8 mouse cellular contexts compared by ENCODE assay signal in genomic region chr17:70850996-70851991, GRCm38 (mm10). TPM values are rescaled to one million over a fixed set of nuclear protein-coding genes. Genes with fewer than 3 reads are reported as not detected.
A peak's percentile ranks its signal among the peaks of the same experiment; 100 is the strongest.
DNase-seq lines count a peak whose midpoint lies in the region; ATAC-seq and TF ChIP-seq lines count a peak whose summit lies in the region.

No protein-coding gene starts in this region.

- H3K36me3 ChIP-seq in forebrain, postnatal 0 days (ENCODE audit: insufficient read depth): no peaks in the 10 kb centered on the region
- no peaks in the 10 kb centered on the region for H3K36me3 ChIP-seq in hindbrain, embryonic 12.5 days
- H3K36me3 ChIP-seq in limb, embryonic 14.5 days (ENCODE audit: control insufficient read depth, insufficient read depth, low read length): peaks cover 1% of the 10 kb centered on the region; the same call in 1 of the 2 replicates
- H3K36me3 ChIP-seq in midbrain, embryonic 14.5 days (ENCODE audit: control insufficient read depth, insufficient read depth, low read length): no peaks in the 10 kb centered on the region
- 0 out of 2 replicates have a peak, but pooled peaks cover 1% of the 10 kb centered on the region for H3K36me3 ChIP-seq in splenic B cell, adult 2 months (ENCODE audit: control insufficient read depth, insufficient read depth, low read length, poor library complexity, severe bottlenecking)

- TF ChIP-seq POLR2A in limb, embryonic 14.5 days (IDR thresholded peaks at IDR 0.05; ENCODE audit: borderline replicate concordance, extremely low read depth, insufficient read depth, insufficient read length): peak; percentile 72; the same call in 1 of the 2 replicates

- no peak for ATAC-seq in cerebellum, adult (ENCODE audit: insufficient number of reproducible peaks, low FRiP score, low TSS enrichment)
- ATAC-seq in forebrain, postnatal 0 days: peak; percentile 26
- peak; percentile 61 for ATAC-seq in hindbrain, embryonic 12.5 days (ENCODE audit: low FRiP score)
- ATAC-seq in limb, embryonic 14.5 days (ENCODE audit: low FRiP score, low read depth): peak; percentile 68
- peak; percentile 62 for ATAC-seq in midbrain, embryonic 14.5 days (ENCODE audit: low FRiP score, low TSS enrichment)

- H3K9me3 ChIP-seq in forebrain, postnatal 0 days (ENCODE audit: low read length): no peaks in the 10 kb centered on the region
- no peaks in the 10 kb centered on the region for H3K9me3 ChIP-seq in hindbrain, embryonic 12.5 days (replicated peaks)
- no peaks in the 10 kb centered on the region for H3K9me3 ChIP-seq in limb, embryonic 14.5 days (ENCODE audit: control insufficient read depth, low read length)
- H3K9me3 ChIP-seq in midbrain, embryonic 14.5 days (ENCODE audit: control insufficient read depth, low read length): no peaks in the 10 kb centered on the region

- peaks cover 17% of the 10 kb centered on the region for H3K27me3 ChIP-seq in forebrain, postnatal 0 days (ENCODE audit: insufficient read depth, low read length)
- peaks cover 4% of the 10 kb centered on the region; the same call in 1 of the 2 replicates for H3K27me3 ChIP-seq in hindbrain, embryonic 12.5 days
- H3K27me3 ChIP-seq in limb, embryonic 14.5 days (ENCODE audit: control insufficient read depth, insufficient read depth, low read length): no peaks in the 10 kb centered on the region
- H3K27me3 ChIP-seq in midbrain, embryonic 14.5 days (ENCODE audit: control insufficient read depth, insufficient read depth, low read length): peaks cover 11% of the 10 kb centered on the region; the same call in 1 of the 2 replicates
- no peaks in the 10 kb centered on the region for H3K27me3 ChIP-seq in splenic B cell, adult 2 months (ENCODE audit: control insufficient read depth, insufficient read depth, low read length, poor library complexity, severe bottlenecking)

- peaks cover 5% of the 10 kb centered on the region; the same call in 1 of the 2 replicates for H3K4me1 ChIP-seq in brown adipose tissue, adult 24 weeks (ENCODE audit: control insufficient read depth, insufficient read depth, insufficient read length, low read length)
- H3K4me1 ChIP-seq in forebrain, postnatal 0 days (ENCODE audit: insufficient read depth): 0 out of 2 replicates have a peak, but pooled peaks cover 14% of the 10 kb centered on the region
- H3K4me1 ChIP-seq in hindbrain, embryonic 12.5 days: peaks cover 35% of the 10 kb centered on the region
- 0 out of 2 replicates have a peak, but pooled peaks cover 7% of the 10 kb centered on the region for H3K4me1 ChIP-seq in limb, embryonic 14.5 days (ENCODE audit: control insufficient read depth, insufficient read depth, low read length)
- H3K4me1 ChIP-seq in midbrain, embryonic 14.5 days (ENCODE audit: control insufficient read depth, insufficient read depth, low read length): peaks cover 39% of the 10 kb centered on the region

- peak overlapping the region; percentile 87 for H3K4me3 ChIP-seq in brown adipose tissue, adult 24 weeks (ENCODE audit: insufficient read depth, low read depth, low read length)
- H3K4me3 ChIP-seq in forebrain, postnatal 0 days (ENCODE audit: low read depth, low read length): peak overlapping the region; percentile 44
- H3K4me3 ChIP-seq in hindbrain, embryonic 12.5 days: peak overlapping the region; percentile 71
- peak overlapping the region; percentile 69 for H3K4me3 ChIP-seq in limb, embryonic 14.5 days (replicated peaks; ENCODE audit: low read length)
- H3K4me3 ChIP-seq in midbrain, embryonic 14.5 days (replicated peaks; ENCODE audit: low read depth, low read length): peak overlapping the region; percentile 53

- DNase-seq in cerebellum, adult 11-12 months: peak; percentile 16
- DNase-seq in forebrain, postnatal 0 days: peak; percentile 39
- peak; percentile 75 for DNase-seq in limb, embryonic 14.5 days (ENCODE audit: low spot score)
- peak; percentile 67 for DNase-seq in midbrain, embryonic 14.5 days
- peak; percentile 96 for DNase-seq in splenic B cell, adult 2 months (ENCODE audit: low read depth, low spot score)

- TF ChIP-seq CTCF in forebrain, postnatal 0 days (IDR thresholded peaks at IDR 0.05; ENCODE audit: low read depth): no peak

- H3K27ac ChIP-seq in brown adipose tissue, adult 24 weeks (replicated peaks; ENCODE audit: low read depth, low read length): peak overlapping the region; percentile 93
- peak overlapping the region; percentile 67 for H3K27ac ChIP-seq in forebrain, postnatal 0 days (ENCODE audit: low read depth, low read length)
- peak overlapping the region; percentile 93 for H3K27ac ChIP-seq in hindbrain, embryonic 12.5 days
- peak overlapping the region; percentile 95 for H3K27ac ChIP-seq in limb, embryonic 14.5 days (replicated peaks; ENCODE audit: low read depth, low read length)
- H3K27ac ChIP-seq in midbrain, embryonic 14.5 days (replicated peaks; ENCODE audit: low read depth, low read length): peak overlapping the region; percentile 84

- peak overlapping the region; percentile 37 for H3K9ac ChIP-seq in forebrain, postnatal 0 days
- peak overlapping the region; percentile 74 for H3K9ac ChIP-seq in hindbrain, embryonic 12.5 days
- peak overlapping the region; percentile 85 for H3K9ac ChIP-seq in limb, embryonic 14.5 days (ENCODE audit: low read depth, low read length, severe bottlenecking)
- H3K9ac ChIP-seq in midbrain, embryonic 14.5 days (replicated peaks; ENCODE audit: low read length): peak overlapping the region; percentile 50

- peak overlapping the region; percentile 91 for H3K4me2 ChIP-seq in forebrain, postnatal 0 days (ENCODE audit: low read depth)
- peak overlapping the region; percentile 93 for H3K4me2 ChIP-seq in hindbrain, embryonic 12.5 days (replicated peaks)
- peak overlapping the region; percentile 76 for H3K4me2 ChIP-seq in limb, embryonic 14.5 days (replicated peaks; ENCODE audit: low read depth, low read length, severe bottlenecking)
- peak overlapping the region; percentile 97 for H3K4me2 ChIP-seq in midbrain, embryonic 14.5 days (ENCODE audit: low read length)

- under 1% methylated on average over 46 of the region's 54 CpGs for WGBS in forebrain, postnatal 0 days
- WGBS in hindbrain, embryonic 12.5 days: under 1% methylated on average over 54 of the region's 54 CpGs
- WGBS in limb, embryonic 14.5 days: under 1% methylated on average over 50 of the region's 54 CpGs
- whole genome bisulfite sequencing in midbrain, embryonic 14.5 days: under 1% methylated on average over 54 of the region's 54 CpGs

RNA-seq across cellular contexts. Expression of gene Tgif1, which starts 2.1 kb away (rescaled TPM):
- polyA plus RNA-seq in brown adipose tissue, adult 24 weeks (2012; ENCODE audit: insufficient read depth, insufficient read length, missing spikeins): 4.2 and 6.7 TPM in 2 replicates
- total RNA-seq in forebrain, postnatal 0 days (2014; rRNA removed): 3.0 and 3.5 TPM in 2 replicates
- polyA plus RNA-seq in forebrain, postnatal 0 days (2015; fragmentation: Nextera tagmentation; extraction: Ambion mirVana): 4.4 and 5.2 TPM in 2 replicates
- 66.8 and 68.7 TPM in 2 replicates for polyA plus RNA-seq in hindbrain, embryonic 12.5 days (2016; fragmentation: Nextera tagmentation; extraction: Ambion mirVana)
- 64.8 and 76.2 TPM in 2 replicates for polyA plus RNA-seq in limb, embryonic 14.5 days (2012; rRNA removed)
- polyA plus RNA-seq in limb, embryonic 14.5 days (2014; fragmentation: Nextera tagmentation; extraction: Ambion mirVana): 52.7 and 64.6 TPM in 2 replicates
- polyA plus RNA-seq in midbrain, embryonic 14.5 days (2014; fragmentation: Nextera tagmentation; extraction: Ambion mirVana): 9.8 and 16.5 TPM in 2 replicates

Comparison
In these comparisons a context has a peak if more than half of its experiments do, and no peak if none do; other contexts are left out.
1. DNase-seq: peak in every context shown above with its lines; median percentile 96 in splenic B cell, adult 2 months; 75 in limb, embryonic 14.5 days; 67 in midbrain, embryonic 14.5 days; 39 in forebrain, postnatal 0 days; 16 in cerebellum, adult 11-12 months.